Mouse (Mus musculus) spleen, adult 2 months (tissue): ENCODE measurements around the gene Tmem95.

ENCODE experiments used
- CTCF ChIP-seq: fragments of 200-500 bp; IDR thresholded peaks from 2 replicates; pipeline ENCODE4 v1.5.1; 2011; ENCODE audit warnings: mild to moderate bottlenecking, inconsistent platforms; ENCODE audit not compliant: insufficient read depth, insufficient read length, insufficient replicate concordance; ENCODE audit errors: extremely low read depth
- POLR2A ChIP-seq: fragments of 200-500 bp; IDR thresholded peaks from 2 replicates; pipeline ENCODE4 v1.6.1; 2011; ENCODE audit warnings: low read depth, low read length, inconsistent platforms

- TF ChIP-seq POLR2A (no peak), CTCF (no peak)
These were observed 27.1 kb downstream of the Tmem95 start for GRCm38 (mm10) chr11:69850754-69851153.
